ENCODE assay signal across 8 mouse cellular contexts in the genomic region with DNA sequence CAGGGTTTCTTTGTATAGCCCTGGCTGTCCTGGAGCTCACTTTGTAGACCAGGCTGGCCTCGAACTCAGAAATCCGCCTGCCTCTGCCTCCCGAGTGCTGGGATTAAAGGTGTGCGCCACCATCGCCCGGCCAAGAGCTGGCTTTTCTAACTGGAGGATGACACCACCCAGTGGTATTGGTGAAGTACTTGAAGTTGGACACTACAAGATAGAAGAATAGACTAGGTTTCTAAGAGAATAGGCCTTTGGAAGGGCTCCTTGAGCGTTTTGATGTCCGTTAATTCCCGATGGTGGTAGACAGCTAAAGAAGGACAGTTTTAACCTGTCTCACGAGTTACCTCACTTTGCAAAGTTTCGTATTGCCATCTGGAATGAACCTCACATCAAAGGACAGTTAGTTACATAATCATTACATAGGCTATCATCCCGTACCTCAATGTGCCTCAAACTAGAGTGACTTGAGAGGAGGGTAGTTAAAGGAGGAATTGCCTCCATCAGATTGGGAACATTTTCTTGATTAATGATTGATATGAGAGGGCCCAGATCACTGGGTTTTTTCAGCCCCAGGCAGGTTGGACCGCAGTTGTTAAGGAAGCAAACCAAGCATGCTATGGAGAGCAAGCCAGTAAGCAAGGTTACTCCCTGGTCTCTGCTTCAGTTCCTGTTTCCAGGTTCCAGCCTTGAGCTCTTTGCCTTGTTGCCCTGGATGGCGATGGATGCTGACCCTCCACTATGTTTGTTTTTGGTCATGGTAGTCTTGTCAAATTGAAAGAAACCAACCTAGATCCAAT. TPM values are rescaled to one million over a fixed set of nuclear protein-coding genes. Genes with fewer than 3 reads are reported as not detected.
A peak's percentile ranks its signal among the peaks of the same experiment; 100 is the strongest.
DNase-seq lines count a peak whose midpoint lies in the region; ATAC-seq lines count a peak whose summit lies in the region.

No protein-coding gene starts in this region.

- H3K9ac ChIP-seq in forebrain, embryonic 16.5 days (replicated peaks; ENCODE audit: low read depth, low read length) = peak overlapping the region; percentile 87
- H3K9ac ChIP-seq in kidney, embryonic 14.5 days (ENCODE audit: low read depth, low read length) = peak overlapping the region; percentile 77

- DNase-seq in heart, adult 11 months = peak; percentile 87
- no peak for DNase-seq in heart, adult 8-10 months (ENCODE audit: low spot score)
- peak; percentile 46 for DNase-seq in c-Kit-negative CD71-positive TER-119-positive erythroid progenitor cells, embryonic 14.5 days (ENCODE audit: low read depth, low spot score)
- peak; percentile 16 for DNase-seq in lung, postnatal 25 days (ENCODE audit: low spot score)
- DNase-seq in skeletal muscle tissue, adult 2 months (ENCODE audit: low read depth, low spot score) = peak; percentile 13
- DNase-seq in urinary bladder, adult 2 months (ENCODE audit: low spot score) = no peak

- 81% methylated on average over 14 of the region's 14 CpGs for WGBS in forebrain, embryonic 16.5 days
- WGBS in kidney, embryonic 14.5 days = 68% methylated on average over 14 of the region's 14 CpGs

- H3K4me2 ChIP-seq in forebrain, embryonic 16.5 days (ENCODE audit: low read length) = peak overlapping the region; percentile 86
- H3K4me2 ChIP-seq in kidney, embryonic 14.5 days (replicated peaks; ENCODE audit: low read depth, low read length) = peak overlapping the region; percentile 52

- no peaks in the 10 kb centered on the region for H3K9me3 ChIP-seq in forebrain, embryonic 16.5 days (ENCODE audit: control insufficient read depth, low read length)
- no peaks in the 10 kb centered on the region for H3K9me3 ChIP-seq in kidney, embryonic 14.5 days (ENCODE audit: control insufficient read depth, low read length)

- H3K4me3 ChIP-seq in forebrain, embryonic 16.5 days (replicated peaks; ENCODE audit: low read length) = peak overlapping the region; percentile 94
- peak overlapping the region; percentile 68 for H3K4me3 ChIP-seq in kidney, embryonic 14.5 days (ENCODE audit: low read length)

- H3K27me3 ChIP-seq in forebrain, embryonic 16.5 days (replicated peaks; ENCODE audit: control insufficient read depth, insufficient read depth, low read length) = no peaks in the 10 kb centered on the region
- no peaks in the 10 kb centered on the region for H3K27me3 ChIP-seq in kidney, embryonic 14.5 days (ENCODE audit: control insufficient read depth, insufficient read depth, low read length)

- no peak overlapping the region for H3K27ac ChIP-seq in forebrain, embryonic 16.5 days (ENCODE audit: low read length)
- H3K27ac ChIP-seq in kidney, embryonic 14.5 days (ENCODE audit: low read depth, low read length) = no peak overlapping the region

- no peak for ATAC-seq in forebrain, embryonic 16.5 days
- ATAC-seq in kidney, embryonic 14.5 days (ENCODE audit: low FRiP score, low TSS enrichment) = no peak

- H3K4me1 ChIP-seq in forebrain, embryonic 16.5 days (replicated peaks; ENCODE audit: control insufficient read depth, insufficient read depth, low read length) = peaks cover 8% of the 10 kb centered on the region
- peaks cover 8% of the 10 kb centered on the region; the same call in 1 of the 2 replicates for H3K4me1 ChIP-seq in kidney, embryonic 14.5 days (ENCODE audit: control insufficient read depth, insufficient read depth, low read length)

- no peaks in the 10 kb centered on the region for H3K36me3 ChIP-seq in forebrain, embryonic 16.5 days (ENCODE audit: control insufficient read depth, insufficient read depth)
- H3K36me3 ChIP-seq in kidney, embryonic 14.5 days (ENCODE audit: control insufficient read depth, insufficient read depth, low read length) = 0 out of 2 replicates have a peak, but pooled peaks cover 2% of the 10 kb centered on the region

RNA-seq across cellular contexts. Expression of a gene that starts 1.1 kb away (rescaled TPM):
- total RNA-seq in heart, adult 8-10 months (2022) = 1 to 10 TPM; 2.9 to 6.3 (median 4.0) TPM
- 6.6 and 7.5 TPM in 2 replicates for polyA plus RNA-seq in forebrain, embryonic 16.5 days (2015; fragmentation: Nextera tagmentation; extraction: Ambion mirVana)
- polyA plus RNA-seq in kidney, embryonic 14.5 days (2014; fragmentation: Nextera tagmentation; extraction: Ambion mirVana) = 11.3 and 13.2 TPM in 2 replicates
- 15.5 and 18.4 TPM in 2 replicates for polyA plus RNA-seq in urinary bladder, adult 2 months (2012; rRNA removed)

RNA-seq across cellular contexts. Expression of a gene that starts 1.1 kb away (rescaled TPM):
- 10 to 100 TPM; 16.0 to 19.4 (median 18.2) TPM for total RNA-seq in heart, adult 8-10 months (2022)
- 39.2 and 46.6 TPM in 2 replicates for polyA plus RNA-seq in forebrain, embryonic 16.5 days (2015; fragmentation: Nextera tagmentation; extraction: Ambion mirVana)
- polyA plus RNA-seq in kidney, embryonic 14.5 days (2014; fragmentation: Nextera tagmentation; extraction: Ambion mirVana) = 59.4 and 97.0 TPM in 2 replicates
- 19.9 and 23.6 TPM in 2 replicates for polyA plus RNA-seq in urinary bladder, adult 2 months (2012; rRNA removed)

RNA-seq across cellular contexts. Expression of a gene that starts 34.0 kb away (rescaled TPM):
- total RNA-seq in heart, adult 8-10 months (2022) = under 1 TPM; 0.20 to 0.72 (median 0.58) TPM
- not detected in 2 replicates for polyA plus RNA-seq in forebrain, embryonic 16.5 days (2015; fragmentation: Nextera tagmentation; extraction: Ambion mirVana)
- polyA plus RNA-seq in kidney, embryonic 14.5 days (2014; fragmentation: Nextera tagmentation; extraction: Ambion mirVana) = 1.5 and 2.8 TPM in 2 replicates
- 0.37 and 0.47 TPM in 2 replicates for polyA plus RNA-seq in urinary bladder, adult 2 months (2012; rRNA removed)

Comparison
In these comparisons a context has a peak if more than half of its experiments do, and no peak if none do; other contexts are left out.
1. DNase-seq: peak in heart, adult 11 months (single experiment), c-Kit-negative CD71-positive TER-119-positive erythroid progenitor cells, embryonic 14.5 days (single experiment), lung, postnatal 25 days (single experiment) and skeletal muscle tissue, adult 2 months (single experiment); none in heart, adult 8-10 months (single experiment) and urinary bladder, adult 2 months (single experiment).